Mouse (Mus musculus) regulatory T cell (primary cell): Measurements from ENCODE around the gene Trib3.

ENCODE experiments used
- in situ Hi-C: fragments of 300-600 bp; cut with MboI, MseI; formaldehyde crosslinking; loops from one replicate; pipeline ENCODE4 v1.15.1; 2025; ENCODE audit warnings: high pct_unique_total_duplicates

The Trib3 gene

GRCm38 (mm10) chr2:152347722-152348121 lies 3.9 kb upstream of the Trib3 start:
- in situ Hi-C loops, result no loop called here

GRCm38 (mm10) chr2:152346776-152347465 lies 3.1 kb upstream of the Trib3 start:
- in situ Hi-C loops, result no loop called here

GRCm38 (mm10) chr2:152345393-152345792 lies 1.6 kb upstream of the Trib3 start:
- in situ Hi-C loops, result no loop called here

- in situ Hi-C loops, result no loop called here
Observed at GRCm38 (mm10) chr2:152344909-152345308, 1.1 kb upstream of the Trib3 start.

GRCm38 (mm10) chr2:152344361-152344760 lies 529 bp upstream of the Trib3 start:
- in situ Hi-C loops, result no loop called here

GRCm38 (mm10) chr2:152339631-152340179 lies 4.1 kb downstream of the Trib3 start:
- in situ Hi-C loops, result loop anchor here (5.0 kb wide), 1 partner anchor 47 kb away; the partner anchor contains the start of gene Tbc1d20

- in situ Hi-C loops, result loop anchor here (5.0 kb wide), 1 partner anchor 46 kb away; the partner anchor contains the start of gene Tbc1d20
Observed at GRCm38 (mm10) chr2:152338319-152338718, 5.5 kb downstream of the Trib3 start.

GRCm38 (mm10) chr2:152337591-152338212 lies 6.1 kb downstream of the Trib3 start:
- in situ Hi-C loops, result loop anchor here (5.0 kb wide), 1 partner anchor 45 kb away; the partner anchor contains the start of gene Tbc1d20

- in situ Hi-C loops, result loop anchor here (5.0 kb wide), 1 partner anchor 45 kb away; the partner anchor contains the start of gene Tbc1d20
Observed at GRCm38 (mm10) chr2:152336856-152337255, 7.0 kb downstream of the Trib3 start.

- in situ Hi-C loops, result loop anchor here (5.0 kb wide), 1 partner anchor 43 kb away; the partner anchor contains the start of gene Tbc1d20
Observed at GRCm38 (mm10) chr2:152335289-152335820, 8.5 kb downstream of the Trib3 start.

GRCm38 (mm10) chr2:152333345-152334006 lies 10.4 kb downstream of the Trib3 start:
- in situ Hi-C loops, result no loop called here

- in situ Hi-C loops, result no loop called here
Observed at GRCm38 (mm10) chr2:152332101-152332825, 11.6 kb downstream of the Trib3 start, which contains the start of gene Rbck1. TSS of gene Rbck1 (minus strand) at chr2:152332653.

GRCm38 (mm10) chr2:152330858-152331423 lies 12.9 kb downstream of the Trib3 start:
- in situ Hi-C loops, result no loop called here

- in situ Hi-C loops, result no loop called here
Observed at GRCm38 (mm10) chr2:152327980-152328379, 15.9 kb downstream of the Trib3 start.

- in situ Hi-C loops, result no loop called here
Observed at GRCm38 (mm10) chr2:152326654-152327053, 17.2 kb downstream of the Trib3 start.

- in situ Hi-C loops, result no loop called here
Observed at GRCm38 (mm10) chr2:152326157-152326556, 17.7 kb downstream of the Trib3 start.

- in situ Hi-C loops, result no loop called here
Observed at GRCm38 (mm10) chr2:152324842-152325241, 19.0 kb downstream of the Trib3 start.

GRCm38 (mm10) chr2:152323971-152324370 lies 19.9 kb downstream of the Trib3 start:
- in situ Hi-C loops, result no loop called here

GRCm38 (mm10) chr2:152322198-152322597 lies 21.6 kb downstream of the Trib3 start:
- in situ Hi-C loops, result no loop called here

GRCm38 (mm10) chr2:152321558-152321957 lies 22.3 kb downstream of the Trib3 start:
- in situ Hi-C loops, result no loop called here

- in situ Hi-C loops, result no loop called here
Observed at GRCm38 (mm10) chr2:152317054-152317453, 26.8 kb downstream of the Trib3 start.
